Mouse (Mus musculus) monocyte, adult 2 months (primary cell): ENCODE measurements around the gene Magea4.

Source experiments
- DNase-seq, 2 experiments: peaks; one replicate each; pipeline ENCODE4 v3.0.0; 2022; ENCODE audit warnings: low spot score in 2 of 2, low read depth in 1 of 2

Gene Magea4

GRCm38 (mm10) chrX:72221717-72222116, at the start of gene Magea4:
Gene Magea4 (plus strand): TSS chrX:72222017.
- no peak for DNase-seq

- no peak for DNase-seq
Measured at GRCm38 (mm10) chrX:72202944-72203554, 18.8 kb upstream of the Magea4 start.

DNA sequence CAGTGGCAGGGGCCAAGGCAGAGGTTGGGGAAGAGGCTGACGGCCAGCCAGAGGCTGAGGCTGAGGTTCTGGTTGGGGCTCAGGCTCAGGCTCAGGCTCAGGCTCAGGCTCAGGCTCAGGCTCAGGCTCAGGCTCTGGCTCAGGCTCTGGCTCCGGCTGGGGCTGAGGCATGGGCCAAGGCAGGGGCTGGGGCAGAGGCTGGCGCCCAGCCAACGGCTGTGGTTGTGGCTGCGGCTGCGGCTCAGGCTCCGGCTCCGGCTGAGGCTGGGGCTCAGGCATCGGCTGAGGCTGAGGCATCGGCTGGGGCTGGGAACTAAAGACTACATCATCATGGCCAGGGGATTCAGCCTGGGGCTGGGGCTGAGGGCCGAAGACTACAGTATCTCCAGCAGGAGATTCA, 48.8 kb downstream of the Magea4 start:
- no peak for DNase-seq
